Mouse (Mus musculus): ENCODE measurements around the gene Foxk2. TPM values are rescaled to one million over a fixed set of nuclear protein-coding genes. Genes with fewer than 3 reads are reported as not detected.
"Not testable (repeated sequence)": the region's sequence is repeated elsewhere in the genome, so short reads cannot be mapped to it uniquely, and the experiment has no call there.

Gene Foxk2
- polyA plus RNA-seq, 1 experiment from 2014 or later: 12.5 TPM

DNA sequence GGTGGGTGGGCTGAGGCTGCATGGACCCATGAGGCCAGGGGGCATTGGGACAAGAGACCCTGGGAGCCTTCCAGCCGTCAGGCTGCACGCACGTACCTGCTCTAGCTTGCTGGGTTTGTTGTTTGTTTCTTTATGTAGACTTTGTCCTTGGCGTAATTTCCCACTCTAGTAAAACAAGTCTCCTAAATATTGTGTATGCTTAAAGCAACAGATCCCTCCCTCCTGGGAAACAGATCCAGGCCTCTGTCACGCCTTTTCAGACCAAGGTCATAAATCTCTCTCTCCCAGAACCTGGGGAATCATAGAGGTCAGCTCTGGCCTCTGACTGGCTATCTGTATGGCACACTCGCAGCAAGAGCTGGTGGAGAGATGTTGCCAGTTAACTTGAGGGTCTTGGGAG lies 47.9 kb downstream of the Foxk2 start:
- not testable (repeated sequence) for ATAC-seq; H3K4me3 ChIP-seq (ENCODE audit: low read length); H3K9ac ChIP-seq (ENCODE audit: low read depth, low read length); H3K27me3 ChIP-seq (replicated peaks; ENCODE audit: control insufficient read depth, insufficient read depth, low read length); H3K4me2 ChIP-seq (ENCODE audit: low read length); H3K27ac ChIP-seq (ENCODE audit: low read depth, low read length); H3K4me1 ChIP-seq (ENCODE audit: control insufficient read depth, insufficient read depth, low read depth, low read length); H3K9me3 ChIP-seq (ENCODE audit: control insufficient read depth, low read length)
- 96% methylated on average over 6 of the region's 6 CpGs for WGBS
- peaks cover 34% of the 10 kb centered on the region for H3K36me3 ChIP-seq (ENCODE audit: control insufficient read depth, insufficient read depth, low read length)

DNA sequence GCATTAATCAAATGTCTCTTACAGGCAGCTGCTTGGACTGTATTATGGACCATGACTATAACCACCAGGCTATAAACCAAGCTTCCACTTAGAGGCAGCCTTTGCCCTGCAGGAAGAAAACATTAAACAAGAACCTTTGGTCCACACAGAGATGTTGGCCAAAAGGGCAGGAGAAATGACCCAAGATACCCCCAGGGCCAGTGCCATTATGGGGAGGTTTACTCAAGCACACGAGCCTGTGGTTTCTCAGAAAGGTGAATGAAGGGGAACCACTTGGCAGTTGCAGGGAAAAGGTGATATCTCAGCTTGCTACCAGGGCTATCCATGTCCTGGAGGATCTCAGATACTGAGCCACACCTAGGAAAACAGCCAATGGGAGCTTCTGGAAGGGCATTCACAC lies 66.2 kb downstream of the Foxk2 start:
- Histone ChIP-seq H3K9ac (ENCODE audit: low read depth, low read length) (no peak overlapping the region), H3K36me3 (ENCODE audit: control insufficient read depth, insufficient read depth, low read length) (peaks cover 12% of the 10 kb centered on the region; the same call in 1 of the 2 replicates), H3K4me2 (ENCODE audit: low read length) (no peak overlapping the region), H3K4me3 (ENCODE audit: low read length) (no peak overlapping the region), H3K27ac (ENCODE audit: low read depth, low read length) (no peak overlapping the region), H3K27me3 (replicated peaks; ENCODE audit: control insufficient read depth, insufficient read depth, low read length) (no peaks in the 10 kb centered on the region), H3K4me1 (ENCODE audit: control insufficient read depth, insufficient read depth, low read depth, low read length) (no peaks in the 10 kb centered on the region), H3K9me3 (ENCODE audit: control insufficient read depth, low read length) (no peaks in the 10 kb centered on the region)
- 91% methylated on average over 1 of the region's 1 CpGs for WGBS
- ATAC-seq: no peak

DNA sequence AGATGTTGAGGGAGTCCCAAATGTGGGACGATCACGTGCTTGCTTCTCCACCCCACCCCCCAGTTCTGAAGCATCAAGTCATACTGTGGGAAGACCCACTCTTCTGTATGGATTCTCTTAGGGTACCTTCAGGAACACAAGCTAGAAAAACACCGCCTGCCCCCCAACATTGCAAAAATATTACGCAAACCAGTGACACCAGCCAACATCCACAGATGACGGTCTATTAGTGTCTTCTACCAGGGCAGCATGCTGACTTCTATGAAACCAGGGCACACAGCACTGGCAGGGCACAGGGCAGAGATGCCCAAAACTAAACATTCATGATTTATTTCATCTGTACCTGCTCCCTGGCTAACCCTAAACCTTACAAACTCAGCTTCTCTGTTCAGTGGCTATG lies 66.9 kb downstream of the Foxk2 start:
- 94% methylated on average over 5 of the region's 5 CpGs for WGBS
- Histone ChIP-seq H3K27me3 (replicated peaks; ENCODE audit: control insufficient read depth, insufficient read depth, low read length) (no peaks in the 10 kb centered on the region), H3K9me3 (ENCODE audit: control insufficient read depth, low read length) (no peaks in the 10 kb centered on the region), H3K4me2 (ENCODE audit: low read length) (no peak overlapping the region), H3K9ac (ENCODE audit: low read depth, low read length) (no peak overlapping the region), H3K36me3 (ENCODE audit: control insufficient read depth, insufficient read depth, low read length) (peaks cover 12% of the 10 kb centered on the region; the same call in 1 of the 2 replicates), H3K27ac (ENCODE audit: low read depth, low read length) (no peak overlapping the region), H3K4me3 (ENCODE audit: low read length) (no peak overlapping the region), H3K4me1 (ENCODE audit: control insufficient read depth, insufficient read depth, low read depth, low read length) (no peaks in the 10 kb centered on the region)
- ATAC-seq: no peak

DNA sequence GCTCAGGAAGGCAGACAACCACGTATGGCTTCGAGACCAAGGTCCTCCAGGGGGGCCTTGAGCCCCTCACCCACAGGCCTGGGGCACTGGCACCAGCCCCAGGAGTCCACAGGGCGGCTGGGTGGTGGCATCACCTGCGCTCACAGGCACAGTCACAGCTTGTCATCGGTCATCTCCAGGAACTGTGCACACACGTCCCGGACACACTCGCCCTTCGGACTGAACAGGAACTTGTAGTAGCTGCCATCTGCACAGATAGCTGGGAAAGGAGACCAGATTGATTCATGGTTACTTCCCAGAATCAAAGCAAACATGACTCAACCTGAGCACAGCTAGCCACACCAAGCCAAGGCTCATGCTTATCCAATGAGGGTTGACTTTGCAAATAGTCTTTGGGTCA lies 68.4 kb downstream of the Foxk2 start:
- 96% methylated on average over 9 of the region's 9 CpGs for WGBS
- no peaks in the 10 kb centered on the region for H3K27me3 ChIP-seq (replicated peaks; ENCODE audit: control insufficient read depth, insufficient read depth, low read length)
- H3K4me1 ChIP-seq (ENCODE audit: control insufficient read depth, insufficient read depth, low read depth, low read length): no peaks in the 10 kb centered on the region
- H3K9ac ChIP-seq (ENCODE audit: low read depth, low read length): no peak overlapping the region
- no peak for ATAC-seq
- no peak overlapping the region for H3K27ac ChIP-seq (ENCODE audit: low read depth, low read length)
- no peak overlapping the region for H3K4me3 ChIP-seq (ENCODE audit: low read length)
- H3K9me3 ChIP-seq (ENCODE audit: control insufficient read depth, low read length): no peaks in the 10 kb centered on the region
- H3K36me3 ChIP-seq (ENCODE audit: control insufficient read depth, insufficient read depth, low read length): peaks cover 12% of the 10 kb centered on the region; the same call in 1 of the 2 replicates
- H3K4me2 ChIP-seq (ENCODE audit: low read length): no peak overlapping the region

DNA sequence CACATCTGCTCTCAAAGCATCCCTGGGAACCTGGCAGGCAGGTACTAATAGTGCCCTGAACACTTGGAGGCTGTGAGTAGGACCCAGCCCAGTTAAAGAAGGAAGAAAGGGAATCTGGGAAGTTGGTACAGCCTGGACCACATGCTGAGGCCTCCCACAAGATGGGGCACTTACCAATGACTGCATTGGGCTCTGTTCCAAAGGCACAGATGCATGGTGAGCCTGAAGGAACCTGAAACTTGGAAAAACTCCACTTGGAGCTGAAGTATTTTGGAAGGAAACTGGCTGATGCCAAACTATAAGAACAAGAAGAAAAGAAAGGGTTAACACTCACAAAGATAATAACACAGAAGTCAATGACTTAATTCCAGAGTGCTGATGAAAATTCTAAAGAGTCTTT lies 68.8 kb downstream of the Foxk2 start:
- ATAC-seq: no peak
- Histone ChIP-seq H3K36me3 (ENCODE audit: control insufficient read depth, insufficient read depth, low read length) (peaks cover 12% of the 10 kb centered on the region; the same call in 1 of the 2 replicates), H3K27ac (ENCODE audit: low read depth, low read length) (no peak overlapping the region), H3K4me2 (ENCODE audit: low read length) (no peak overlapping the region), H3K4me3 (ENCODE audit: low read length) (no peak overlapping the region), H3K27me3 (replicated peaks; ENCODE audit: control insufficient read depth, insufficient read depth, low read length) (no peaks in the 10 kb centered on the region), H3K9ac (ENCODE audit: low read depth, low read length) (no peak overlapping the region), H3K4me1 (ENCODE audit: control insufficient read depth, insufficient read depth, low read depth, low read length) (no peaks in the 10 kb centered on the region), H3K9me3 (ENCODE audit: control insufficient read depth, low read length) (no peaks in the 10 kb centered on the region)

DNA sequence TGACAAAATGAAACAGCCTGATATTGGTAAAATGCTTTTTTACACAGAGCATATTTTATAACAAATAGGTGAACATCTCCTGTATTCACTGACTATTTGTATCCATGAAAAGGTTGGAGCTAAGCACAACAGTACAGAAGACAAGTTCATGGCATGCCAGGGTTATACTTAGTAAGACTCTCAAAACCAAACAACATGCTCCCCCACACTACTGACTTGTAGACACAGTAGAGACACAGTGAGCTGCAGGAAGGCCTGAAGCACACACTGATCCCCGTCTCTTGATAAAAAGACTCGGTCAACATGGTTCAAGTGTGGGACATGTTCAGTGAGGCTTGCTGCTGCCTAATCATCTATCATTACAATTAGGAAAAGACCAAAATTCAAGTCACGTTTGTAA lies 71.9 kb downstream of the Foxk2 start:
- Histone ChIP-seq H3K27me3 (replicated peaks; ENCODE audit: control insufficient read depth, insufficient read depth, low read length) (no peaks in the 10 kb centered on the region), H3K36me3 (ENCODE audit: control insufficient read depth, insufficient read depth, low read length) (peaks cover 17% of the 10 kb centered on the region), H3K4me1 (ENCODE audit: control insufficient read depth, insufficient read depth, low read depth, low read length) (no peaks in the 10 kb centered on the region), H3K9me3 (ENCODE audit: control insufficient read depth, low read length) (no peaks in the 10 kb centered on the region), H3K9ac (ENCODE audit: low read depth, low read length) (no peak overlapping the region), H3K27ac (ENCODE audit: low read depth, low read length) (no peak overlapping the region), H3K4me3 (ENCODE audit: low read length) (no peak overlapping the region), H3K4me2 (ENCODE audit: low read length) (no peak overlapping the region)
- 95% methylated on average over 3 of the region's 3 CpGs for WGBS
- ATAC-seq: no peak

DNA sequence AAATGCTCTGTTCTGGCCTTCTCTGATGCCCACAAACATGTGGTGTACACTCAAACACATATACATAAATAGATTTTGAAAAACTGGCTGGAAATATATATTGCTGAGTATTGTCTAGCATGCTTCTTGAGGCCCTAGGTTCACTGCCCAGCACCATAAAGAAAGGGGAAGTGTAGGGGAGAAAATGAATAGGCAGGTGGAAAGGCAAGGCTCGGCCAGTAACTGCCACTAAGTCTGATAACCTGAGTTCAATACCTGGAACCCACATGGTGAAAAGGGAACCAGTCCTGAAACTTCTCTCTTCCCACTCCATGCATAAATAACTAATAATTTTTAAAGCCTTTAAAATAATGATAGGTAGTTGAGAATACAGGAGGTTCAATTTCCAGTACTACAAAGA lies 79.9 kb downstream of the Foxk2 start:
- H3K9ac ChIP-seq (ENCODE audit: low read depth, low read length): no peak overlapping the region
- no peaks in the 10 kb centered on the region for H3K9me3 ChIP-seq (ENCODE audit: control insufficient read depth, low read length)
- no peak overlapping the region for H3K4me2 ChIP-seq (ENCODE audit: low read length)
- no peaks in the 10 kb centered on the region for H3K4me1 ChIP-seq (ENCODE audit: control insufficient read depth, insufficient read depth, low read depth, low read length)
- no peak overlapping the region for H3K4me3 ChIP-seq (ENCODE audit: low read length)
- no peak for ATAC-seq
- WGBS: 90% methylated on average over 1 of the region's 1 CpGs
- peaks cover 4% of the 10 kb centered on the region for H3K36me3 ChIP-seq (ENCODE audit: control insufficient read depth, insufficient read depth, low read length)
- no peak overlapping the region for H3K27ac ChIP-seq (ENCODE audit: low read depth, low read length)
- H3K27me3 ChIP-seq (replicated peaks; ENCODE audit: control insufficient read depth, insufficient read depth, low read length): no peaks in the 10 kb centered on the region

DNA sequence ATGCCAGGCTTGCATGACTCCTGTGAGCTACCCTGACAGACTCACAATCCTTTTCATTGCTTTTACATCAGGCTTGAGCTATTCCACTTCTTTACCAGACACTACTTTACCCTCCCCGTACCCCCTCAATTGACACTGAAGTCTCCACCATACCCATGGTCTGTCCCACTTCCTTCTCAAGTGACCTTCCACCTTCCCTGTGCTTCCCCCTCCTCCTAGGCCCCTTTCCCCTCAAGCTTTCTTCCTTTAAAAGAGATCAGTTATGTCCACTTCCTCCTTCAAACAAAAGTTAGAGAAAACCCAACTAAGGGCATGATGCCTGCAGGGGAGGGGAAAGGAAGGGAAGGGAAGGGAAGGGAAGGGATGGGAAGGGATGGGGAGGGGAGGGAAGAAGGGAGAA lies 80.5 kb downstream of the Foxk2 start:
- Histone ChIP-seq H3K36me3 (ENCODE audit: control insufficient read depth, insufficient read depth, low read length) (peaks cover 4% of the 10 kb centered on the region), H3K27me3 (replicated peaks; ENCODE audit: control insufficient read depth, insufficient read depth, low read length) (no peaks in the 10 kb centered on the region), H3K4me3 (ENCODE audit: low read length) (no peak overlapping the region), H3K9ac (ENCODE audit: low read depth, low read length) (no peak overlapping the region), H3K27ac (ENCODE audit: low read depth, low read length) (no peak overlapping the region), H3K9me3 (ENCODE audit: control insufficient read depth, low read length) (no peaks in the 10 kb centered on the region), H3K4me2 (ENCODE audit: low read length) (no peak overlapping the region), H3K4me1 (ENCODE audit: control insufficient read depth, insufficient read depth, low read depth, low read length) (no peaks in the 10 kb centered on the region)
- 86% methylated on average over 1 of the region's 1 CpGs for WGBS
- ATAC-seq: no peak

DNA sequence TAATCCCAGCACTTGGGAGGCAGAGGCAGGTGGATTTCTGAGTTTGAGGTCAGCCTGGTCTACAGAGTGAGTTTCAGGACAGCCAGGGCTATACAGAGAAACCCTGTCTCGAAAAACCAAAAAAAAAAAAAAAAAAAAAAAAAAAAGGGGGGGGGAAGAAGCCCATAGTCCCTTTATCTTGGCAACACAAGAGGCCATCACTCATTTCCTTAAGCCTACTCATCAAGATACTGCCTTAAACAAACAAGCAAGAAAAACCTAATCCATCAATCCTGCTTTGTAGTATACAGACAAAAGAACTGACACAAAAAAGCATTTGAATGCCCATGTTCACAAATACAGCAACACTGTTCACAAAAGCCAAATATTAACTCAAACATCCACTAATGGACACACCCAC lies 82.6 kb downstream of the Foxk2 start:
- not testable (repeated sequence) for H3K4me2 ChIP-seq (ENCODE audit: low read length); H3K36me3 ChIP-seq (ENCODE audit: control insufficient read depth, insufficient read depth, low read length); H3K27me3 ChIP-seq (replicated peaks; ENCODE audit: control insufficient read depth, insufficient read depth, low read length); H3K4me3 ChIP-seq (ENCODE audit: low read length); H3K9me3 ChIP-seq (ENCODE audit: control insufficient read depth, low read length); ATAC-seq; H3K9ac ChIP-seq (ENCODE audit: low read depth, low read length); H3K4me1 ChIP-seq (ENCODE audit: control insufficient read depth, insufficient read depth, low read depth, low read length); H3K27ac ChIP-seq (ENCODE audit: low read depth, low read length)
- WGBS: no CpG with 5 or more reads among the region's 1 CpGs

DNA sequence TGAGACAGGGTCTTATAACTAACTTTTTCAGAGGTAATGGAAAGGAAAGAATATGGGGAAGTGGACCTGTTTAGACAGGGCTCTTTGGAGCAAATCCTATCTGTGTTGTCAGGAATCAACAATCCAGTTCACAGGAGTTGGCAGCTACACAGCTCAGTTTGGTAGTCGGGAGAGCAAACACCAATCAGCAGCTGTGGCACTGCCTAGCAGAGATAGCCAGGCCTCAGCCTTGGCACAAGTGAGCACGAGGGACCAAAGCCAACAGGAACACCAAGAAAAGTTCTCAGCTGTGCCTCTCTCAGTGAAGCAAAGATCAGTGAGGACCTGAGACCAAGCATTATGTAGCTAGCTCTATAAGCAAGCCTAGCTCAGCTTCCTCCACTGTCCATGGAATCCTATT lies 87.2 kb downstream of the Foxk2 start:
- Histone ChIP-seq H3K9ac (ENCODE audit: low read depth, low read length) (no peak overlapping the region), H3K9me3 (ENCODE audit: control insufficient read depth, low read length) (no peaks in the 10 kb centered on the region)

More for the DNA sequence above, 87.2 kb downstream of the Foxk2 start:
- Histone ChIP-seq H3K27me3 (replicated peaks; ENCODE audit: control insufficient read depth, insufficient read depth, low read length) (no peaks in the 10 kb centered on the region), H3K4me1 (ENCODE audit: control insufficient read depth, insufficient read depth, low read depth, low read length) (no peaks in the 10 kb centered on the region), H3K27ac (ENCODE audit: low read depth, low read length) (no peak overlapping the region), H3K4me2 (ENCODE audit: low read length) (no peak overlapping the region), H3K36me3 (ENCODE audit: control insufficient read depth, insufficient read depth, low read length) (no peaks in the 10 kb centered on the region), H3K4me3 (ENCODE audit: low read length) (no peak overlapping the region)
- ATAC-seq: no peak
- WGBS: 81% methylated on average over 2 of the region's 2 CpGs

Measured in hindbrain, embryonic 16.5 days (tissue).